Mouse (Mus musculus) liver, embryonic 15.5 days (tissue): Measurements from ENCODE around the gene Rapgef3. TPM values are rescaled to one million over a fixed set of nuclear protein-coding genes. Genes with fewer than 3 reads are reported as not detected.

Experiments used
- ATAC-seq: fragments of 200-750 bp; cut with Nextera tagmentation; 2 replicates; pipeline ENCODE4 v1.8.0; 2017; ENCODE audit warnings: moderate number of reproducible peaks, mild to moderate bottlenecking, moderate library complexity; ENCODE audit not compliant: insufficient read depth
- H3K27ac ChIP-seq: fragments of 300-500 bp; sonication (generic); replicated peaks from 2 replicates; pipeline ENCODE4 v1.5.1; 2015; ENCODE audit warnings: mild to moderate bottlenecking, inconsistent platforms
- H3K27me3 ChIP-seq: fragments of 300-500 bp; sonication (generic); 2 replicates; pipeline ENCODE4 v1.6.1; 2015; ENCODE audit warnings: mild to moderate bottlenecking, inconsistent platforms
- H3K36me3 ChIP-seq: fragments of 300-500 bp; sonication (generic); replicated peaks from 2 replicates; pipeline ENCODE4 v1.6.1; 2015; ENCODE audit warnings: moderate library complexity, mild to moderate bottlenecking, inconsistent platforms
- H3K4me1 ChIP-seq: fragments of 300-500 bp; sonication (generic); replicated peaks from 2 replicates; pipeline ENCODE4 v1.6.1; 2015; ENCODE audit warnings: inconsistent platforms
- H3K4me2 ChIP-seq: fragments of 300-500 bp; sonication (generic); 2 replicates; pipeline ENCODE4 v1.6.1; 2015; ENCODE audit warnings: moderate library complexity, mild to moderate bottlenecking, inconsistent platforms
- H3K4me3 ChIP-seq: fragments of 300-500 bp; sonication (generic); replicated peaks from 2 replicates; pipeline ENCODE4 v1.5.1; 2015; ENCODE audit warnings: mild to moderate bottlenecking, inconsistent platforms
- H3K9ac ChIP-seq: fragments of 300-500 bp; sonication (generic); 2 replicates; pipeline ENCODE4 v1.6.1; 2015; ENCODE audit warnings: moderate library complexity, mild to moderate bottlenecking, inconsistent platforms
- H3K9me3 ChIP-seq: fragments of 300-500 bp; sonication (generic); replicated peaks from 2 replicates; pipeline ENCODE4 v1.6.1; 2016; ENCODE audit warnings: inconsistent platforms
- whole genome bisulfite sequencing: fragments of 180-500 bp; shearing (Covaris S2); methylation state at CpG from one replicate; pipeline ENCODE4 v1.1.7; 2015; ENCODE audit warnings: mixed read lengths; ENCODE audit not compliant: insufficient replicate concordance; 5-methylcytosine and 5-hydroxymethylcytosine counted together
- polyA plus RNA-seq: library from polyadenylated mRNA; unstranded; fragments of >200 nt; fragmentation: Nextera tagmentation; extraction: Ambion mirVana; gene quantifications from 2 replicates; pipeline ENCODE4 v1.2.1, GENCODE M21; 2015

Rapgef3 gene
- 1.7 and 2.1 TPM in 2 replicates for polyA plus RNA-seq

DNA sequence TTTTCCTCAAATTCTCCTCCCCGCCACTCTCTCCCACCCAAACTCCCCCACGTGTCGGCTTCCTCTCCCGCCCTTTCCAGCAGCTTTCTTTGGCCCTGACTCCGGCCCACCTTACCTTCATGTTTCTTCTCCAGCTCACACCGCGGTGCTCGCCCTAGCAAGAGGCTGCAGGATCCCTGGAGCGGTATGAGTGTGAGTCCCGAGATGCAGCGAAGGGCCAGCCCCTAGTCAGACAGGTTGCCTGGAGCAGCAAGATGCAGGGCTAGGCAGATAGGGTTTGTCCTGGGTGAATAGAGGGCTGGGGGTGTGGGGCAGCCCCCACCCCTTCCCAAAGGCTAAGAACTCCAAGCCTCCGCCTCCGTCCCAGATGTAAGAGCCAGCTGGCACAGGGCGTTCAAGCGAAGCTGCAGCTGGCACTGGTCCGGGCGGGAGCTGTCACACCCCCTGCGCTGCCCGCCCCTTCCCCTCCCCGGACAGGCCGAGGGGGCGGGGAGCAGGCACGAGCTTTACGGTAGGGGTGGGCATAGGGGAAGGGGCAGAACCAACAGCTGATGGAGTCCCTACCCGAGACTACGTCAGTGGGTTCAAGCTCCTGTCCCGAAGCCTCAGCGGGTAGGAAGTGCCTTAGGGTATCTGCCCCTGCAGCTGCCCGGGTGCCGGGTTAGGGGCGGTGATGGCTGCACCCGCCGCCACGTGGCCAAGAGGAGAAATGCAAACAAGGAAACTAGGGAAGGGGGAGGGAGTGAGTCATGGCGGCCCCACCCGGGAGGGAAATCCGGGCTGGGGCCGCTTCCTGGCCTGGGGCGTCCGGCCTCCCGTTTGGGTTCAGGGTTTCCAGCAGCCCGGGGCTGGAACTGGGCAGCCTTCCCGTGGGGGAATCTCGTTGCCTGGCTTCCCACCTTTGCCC, at the start of gene Rapgef3:
Rapgef3 (minus strand) TSS at position 693 of the 907 bp plus-strand sequence.
- Histone ChIP-seq H3K27me3 (peaks cover 82% of the 10 kb centered on the region), H3K36me3 (no peaks in the 10 kb centered on the region), H3K27ac (0 out of 2 replicates have a peak within 1 kb of the TSS, but pooled peaks have one; percentile 8), H3K4me2 (peak within 1 kb of the TSS; percentile 73), H3K4me1 (peaks cover 26% of the 10 kb centered on the region), H3K4me3 (peak within 1 kb of the TSS; percentile 48), H3K9ac (peak within 1 kb of the TSS; percentile 35; the same call in 1 of the 2 replicates), H3K9me3 (no peaks in the 10 kb centered on the region)
- WGBS, result under 1% methylated on average over 44 of the region's 44 CpGs
- ATAC-seq, result peak; percentile 62

DNA sequence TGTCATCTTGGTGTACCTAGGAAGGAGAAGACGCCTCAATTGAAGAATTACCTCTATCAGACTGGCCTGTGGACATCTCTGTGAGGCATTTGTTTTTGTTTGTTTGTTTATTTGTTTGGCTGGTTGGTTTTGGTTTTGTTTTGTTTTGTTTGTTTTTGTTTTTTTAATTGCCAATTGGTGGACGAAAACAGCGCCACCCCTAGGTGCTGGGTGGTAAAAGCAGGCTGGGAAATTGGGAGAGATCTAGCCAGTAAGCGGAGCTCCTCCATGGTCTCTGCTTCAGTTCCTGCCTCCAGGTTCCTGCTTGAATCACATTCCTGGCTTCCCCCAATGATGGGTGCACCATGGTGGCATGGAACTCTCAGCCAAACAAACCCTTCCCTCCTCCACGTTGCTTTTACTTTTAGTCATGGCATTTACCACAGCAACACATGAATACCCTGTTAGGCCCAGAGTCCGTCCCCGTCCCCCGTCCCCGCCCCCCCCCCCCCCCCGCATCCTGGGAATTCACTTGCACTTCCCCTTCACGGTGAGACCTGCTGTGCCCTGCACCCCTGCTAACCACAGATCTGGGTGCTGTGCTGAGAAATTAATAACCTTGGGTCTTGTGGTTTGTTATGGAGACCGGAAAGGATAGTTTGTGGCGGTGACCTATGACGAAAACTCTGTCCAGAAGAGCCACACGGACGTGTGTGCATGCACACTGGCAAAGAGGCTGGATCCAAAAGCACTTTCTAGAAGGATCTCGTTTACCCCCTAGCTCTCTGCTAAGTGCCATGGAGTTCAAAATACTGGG, 48.6 kb upstream of the Rapgef3 start:
- no peak overlapping the region for H3K27ac ChIP-seq
- H3K27me3 ChIP-seq, result no peaks in the 10 kb centered on the region
- no peak overlapping the region for H3K4me3 ChIP-seq
- ATAC-seq, result no peak
- 55% methylated on average over 16 of the region's 17 CpGs for WGBS
- no peaks in the 10 kb centered on the region for H3K9me3 ChIP-seq
- H3K4me2 ChIP-seq, result no peak overlapping the region
- no peak overlapping the region for H3K9ac ChIP-seq
- peaks cover 27% of the 10 kb centered on the region for H3K4me1 ChIP-seq
- no peaks in the 10 kb centered on the region for H3K36me3 ChIP-seq

DNA sequence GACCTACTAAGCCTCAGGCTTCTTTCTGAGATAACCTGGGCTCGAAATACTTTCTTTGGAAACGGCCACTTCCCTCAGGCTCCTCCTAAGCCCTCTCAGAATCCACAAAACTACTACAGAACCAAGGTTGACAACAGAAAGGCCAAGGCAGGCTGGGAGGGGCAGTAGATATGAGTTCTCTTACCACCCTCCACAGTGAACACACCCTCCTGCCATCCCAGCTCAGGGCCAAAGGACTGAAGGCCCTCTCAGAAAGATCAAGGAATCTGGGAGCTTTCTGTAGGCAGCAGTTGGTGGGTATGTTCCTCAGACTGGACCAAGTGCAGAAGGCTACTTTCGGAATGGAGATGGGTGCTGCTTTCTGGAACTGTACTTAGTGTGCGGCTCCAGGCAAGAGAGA, 47.5 kb upstream of the Rapgef3 start:
- WGBS, result 67% methylated on average over 4 of the region's 4 CpGs
- 0 out of 2 replicates have a peak, but pooled peaks cover 4% of the 10 kb centered on the region for H3K36me3 ChIP-seq
- ATAC-seq, result no peak

DNA sequence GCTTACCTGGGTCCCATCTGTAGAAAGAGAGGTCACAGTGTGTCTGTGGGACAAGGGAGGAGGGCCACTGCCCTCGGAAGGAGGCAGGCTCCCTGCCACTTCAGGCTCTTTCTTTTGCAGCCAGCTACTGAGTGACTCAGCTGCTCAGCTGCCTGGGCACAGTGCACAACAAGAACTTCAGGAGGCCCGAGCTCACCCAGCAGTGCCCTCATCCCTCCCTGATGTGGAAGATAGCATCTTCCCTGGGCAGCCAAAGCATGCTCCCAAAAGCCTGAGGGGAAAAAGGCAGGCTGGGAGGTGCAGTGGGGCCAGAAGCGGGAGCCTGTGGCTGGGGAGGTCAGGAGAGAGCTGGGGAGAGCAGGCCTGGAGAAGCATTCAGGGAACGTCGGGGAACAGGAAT, 46.9 kb upstream of the Rapgef3 start:
- Histone ChIP-seq H3K4me1 (peaks cover 27% of the 10 kb centered on the region), H3K36me3 (0 out of 2 replicates have a peak, but pooled peaks cover 4% of the 10 kb centered on the region), H3K9me3 (no peaks in the 10 kb centered on the region), H3K4me3 (no peak overlapping the region), H3K4me2 (no peak overlapping the region), H3K27me3 (no peaks in the 10 kb centered on the region), H3K9ac (no peak overlapping the region), H3K27ac (no peak overlapping the region)
- WGBS, result 53% methylated on average over 5 of the region's 5 CpGs
- ATAC-seq, result no peak

More for the DNA sequence above, 47.5 kb upstream of the Rapgef3 start:
- Histone ChIP-seq H3K4me1 (peaks cover 27% of the 10 kb centered on the region), H3K27ac (no peak overlapping the region), H3K4me2 (no peak overlapping the region), H3K9me3 (no peaks in the 10 kb centered on the region), H3K9ac (no peak overlapping the region), H3K4me3 (no peak overlapping the region), H3K27me3 (no peaks in the 10 kb centered on the region)

DNA sequence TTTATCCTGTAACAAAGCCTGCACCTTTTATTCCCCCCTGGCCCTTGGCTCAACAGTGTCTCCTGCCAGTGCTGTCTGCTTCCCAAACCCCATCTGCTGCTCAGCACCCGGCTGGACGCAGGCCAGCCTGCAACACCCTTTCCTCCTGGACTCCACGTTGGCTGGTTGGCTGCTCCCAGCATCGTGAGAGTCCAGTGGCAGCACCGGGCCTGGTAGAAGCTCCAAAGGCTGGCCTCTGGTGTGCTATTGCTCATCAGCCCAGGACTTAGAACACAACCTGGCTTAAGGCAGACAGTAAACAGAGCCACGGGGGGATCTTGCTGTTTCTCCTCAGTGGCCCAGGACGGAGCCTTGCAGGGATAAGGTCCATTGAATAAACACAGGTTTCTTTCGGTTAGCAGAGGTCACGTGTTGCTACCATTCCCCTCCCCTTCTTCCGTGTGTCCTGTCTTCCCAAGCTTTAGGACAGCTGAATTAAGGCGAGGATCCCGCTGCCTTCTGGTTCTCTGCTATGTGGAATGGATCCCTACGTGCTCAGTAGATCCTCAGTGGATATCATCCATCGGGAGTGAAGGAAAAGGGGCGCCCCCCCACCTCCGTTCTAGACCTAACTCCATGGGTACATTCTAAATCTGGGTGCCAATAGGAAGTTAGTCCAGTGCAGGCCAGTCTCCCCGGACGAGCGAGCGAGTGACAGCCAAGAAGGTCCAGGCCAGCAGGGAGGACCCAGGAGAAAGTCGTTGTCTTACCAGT, 45.9 kb upstream of the Rapgef3 start:
- Histone ChIP-seq H3K4me1 (peaks cover 27% of the 10 kb centered on the region), H3K9me3 (no peaks in the 10 kb centered on the region), H3K4me2 (no peak overlapping the region), H3K4me3 (no peak overlapping the region), H3K9ac (no peak overlapping the region), H3K27me3 (no peaks in the 10 kb centered on the region), H3K36me3 (peaks cover 10% of the 10 kb centered on the region), H3K27ac (no peak overlapping the region)
- no peak for ATAC-seq
- WGBS, result 67% methylated on average over 21 of the region's 21 CpGs

DNA sequence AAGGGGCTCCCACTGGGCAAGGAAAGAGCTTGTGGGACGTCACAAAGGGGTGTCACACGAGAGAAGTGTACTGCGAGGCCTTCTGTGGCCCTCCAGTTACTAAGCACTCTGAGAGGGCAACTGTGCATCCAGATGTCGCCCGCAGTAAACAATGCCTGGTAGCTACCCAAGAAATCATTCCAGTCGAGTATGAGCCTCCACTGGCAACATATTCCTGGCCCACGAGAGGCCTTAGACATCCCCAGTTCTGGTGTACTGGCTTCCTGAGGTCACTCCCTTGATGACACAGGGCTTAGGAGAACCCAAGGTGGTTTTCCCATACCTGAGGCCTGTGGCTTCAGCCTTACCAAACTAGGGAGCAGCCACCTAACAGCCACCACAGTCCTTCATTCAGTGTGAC, 45.1 kb upstream of the Rapgef3 start:
- no peak for ATAC-seq
- Histone ChIP-seq H3K4me2 (no peak overlapping the region), H3K36me3 (peaks cover 10% of the 10 kb centered on the region), H3K9me3 (no peaks in the 10 kb centered on the region), H3K4me1 (peaks cover 27% of the 10 kb centered on the region), H3K27me3 (no peaks in the 10 kb centered on the region), H3K4me3 (no peak overlapping the region), H3K27ac (no peak overlapping the region), H3K9ac (no peak overlapping the region)
- WGBS, result 61% methylated on average over 7 of the region's 7 CpGs

DNA sequence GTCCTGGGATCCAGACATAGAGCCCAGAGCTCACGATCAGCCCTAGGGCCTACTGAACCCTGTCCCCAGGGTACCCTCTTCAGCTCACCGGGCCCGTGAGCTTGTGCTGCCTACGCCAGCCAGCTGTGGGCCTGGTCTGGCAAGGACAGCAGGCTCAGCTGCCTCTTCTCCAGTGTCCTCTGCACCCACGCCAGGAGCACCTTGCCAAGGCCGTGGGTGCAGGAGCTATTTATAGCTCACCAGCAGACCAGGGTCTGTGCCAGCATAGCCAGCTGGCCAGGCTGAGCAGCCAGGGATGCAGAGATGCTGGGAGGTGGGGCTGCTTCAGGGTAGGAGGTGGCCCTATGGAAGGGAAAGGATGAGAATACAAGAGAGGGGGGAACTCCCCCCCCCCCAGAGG, 44.4 kb upstream of the Rapgef3 start:
- WGBS, result 64% methylated on average over 6 of the region's 6 CpGs
- Histone ChIP-seq H3K4me1 (peaks cover 27% of the 10 kb centered on the region), H3K9ac (no peak overlapping the region), H3K27me3 (no peaks in the 10 kb centered on the region), H3K27ac (no peak overlapping the region), H3K36me3 (peaks cover 13% of the 10 kb centered on the region), H3K9me3 (no peaks in the 10 kb centered on the region), H3K4me3 (no peak overlapping the region), H3K4me2 (no peak overlapping the region)
- ATAC-seq, result no peak

DNA sequence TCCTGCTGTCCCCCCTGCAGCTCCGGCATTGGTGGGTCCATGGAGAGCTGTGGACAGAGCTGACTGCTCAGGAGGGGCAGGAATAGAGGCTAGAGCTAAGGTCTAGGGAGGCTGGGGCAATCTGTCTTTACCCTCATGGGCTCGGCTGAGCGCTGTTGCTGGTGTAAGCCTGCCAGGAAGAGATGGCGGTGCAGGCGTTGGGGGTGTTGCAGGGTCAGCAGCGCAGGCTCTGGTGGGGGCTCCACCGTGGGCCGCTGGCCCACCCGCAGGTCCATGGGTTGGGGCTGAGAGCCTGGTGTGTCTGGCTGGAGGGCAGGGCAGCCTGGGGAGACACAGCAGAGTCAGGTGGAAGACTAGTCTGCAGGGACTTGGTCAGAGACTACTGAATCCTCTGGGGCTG, 43.5 kb upstream of the Rapgef3 start:
- 81% methylated on average over 9 of the region's 9 CpGs for WGBS
- Histone ChIP-seq H3K4me3 (no peak overlapping the region), H3K36me3 (peaks cover 15% of the 10 kb centered on the region), H3K4me1 (peaks cover 22% of the 10 kb centered on the region), H3K4me2 (no peak overlapping the region), H3K9me3 (no peaks in the 10 kb centered on the region), H3K27me3 (no peaks in the 10 kb centered on the region), H3K9ac (no peak overlapping the region), H3K27ac (no peak overlapping the region)
- ATAC-seq, result no peak

DNA sequence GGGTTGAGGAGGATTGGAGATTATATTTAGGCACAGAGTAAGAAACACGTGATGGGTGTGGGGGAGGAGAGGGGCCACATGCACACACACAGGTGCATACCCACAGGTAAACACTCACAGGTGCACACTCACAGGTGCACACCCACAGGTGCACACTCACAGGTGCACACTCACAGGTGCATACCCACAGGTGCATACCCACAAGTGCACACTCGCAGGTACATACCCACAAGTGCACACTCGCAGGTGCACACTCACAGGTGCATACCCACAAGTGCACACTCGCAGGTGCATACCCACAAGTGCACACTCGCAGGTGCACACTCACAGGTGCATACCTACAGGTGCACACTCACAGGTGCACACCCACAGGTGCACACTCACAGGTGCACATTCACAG, 42.6 kb upstream of the Rapgef3 start:
- no peak overlapping the region for H3K4me2 ChIP-seq
- WGBS, result 72% methylated on average over 5 of the region's 5 CpGs
- H3K27me3 ChIP-seq, result no peaks in the 10 kb centered on the region
- H3K9me3 ChIP-seq, result no peaks in the 10 kb centered on the region
- H3K27ac ChIP-seq, result no peak overlapping the region
- ATAC-seq, result no peak
- H3K4me3 ChIP-seq, result no peak overlapping the region
- no peak overlapping the region for H3K9ac ChIP-seq
- H3K36me3 ChIP-seq, result peaks cover 15% of the 10 kb centered on the region
- peaks cover 18% of the 10 kb centered on the region for H3K4me1 ChIP-seq

DNA sequence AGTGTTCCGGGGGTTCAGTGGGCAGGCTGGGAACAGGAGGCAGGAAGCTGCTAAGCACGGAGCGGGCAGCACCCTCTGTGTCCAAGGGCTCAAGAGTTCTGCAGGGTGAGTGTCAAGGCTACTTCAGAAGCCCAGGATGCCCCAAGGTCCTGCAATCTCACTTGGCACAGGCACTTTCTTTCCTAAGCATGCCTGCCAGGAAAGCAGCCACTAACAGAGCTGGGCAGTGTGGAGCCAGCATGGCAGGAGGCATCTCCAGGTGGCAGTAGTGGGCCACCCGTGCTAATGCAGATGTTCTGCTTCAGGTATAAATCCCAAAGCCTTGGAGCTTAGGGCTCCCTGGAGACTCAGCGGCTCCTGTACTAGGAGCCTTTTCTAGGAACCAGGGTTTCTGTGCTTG, 42.2 kb upstream of the Rapgef3 start:
- Histone ChIP-seq H3K27me3 (no peaks in the 10 kb centered on the region), H3K9me3 (no peaks in the 10 kb centered on the region), H3K4me2 (no peak overlapping the region), H3K4me1 (peaks cover 13% of the 10 kb centered on the region), H3K27ac (no peak overlapping the region), H3K36me3 (peaks cover 15% of the 10 kb centered on the region), H3K9ac (no peak overlapping the region), H3K4me3 (no peak overlapping the region)
- 76% methylated on average over 5 of the region's 5 CpGs for WGBS
- no peak for ATAC-seq
